Mouse (Mus musculus) CH12.LX (cell line): ENCODE data around the gene Lama5.

Source experiments
- CTCF ChIP-seq, 2 experiments: IDR thresholded peaks in 1 of 2; conservative IDR thresholded peaks in 1 of 2; 2 replicates each; pipeline ENCODE4 v1.5.1; 2011 to 2012; ENCODE audit warnings: low read depth in 2 of 2, low read length in 2 of 2, improper control_type of control experiment in 1 of 2, inconsistent platforms in 1 of 2, mild to moderate bottlenecking in 1 of 2, moderate library complexity in 1 of 2
- NRF1 ChIP-seq: IDR thresholded peaks from 2 replicates; pipeline ENCODE4 v1.6.1; 2014; ENCODE audit warnings: low read depth, mild to moderate bottlenecking, inconsistent platforms, low read length, improper control_type of control experiment, moderate library complexity
- POLR2A ChIP-seq: IDR thresholded peaks from 2 replicates; pipeline ENCODE4 v1.6.1; 2011; ENCODE audit warnings: low read depth, mild to moderate bottlenecking, improper control_type of control experiment, low read length
- ZKSCAN1 ChIP-seq: IDR thresholded peaks from 2 replicates; pipeline ENCODE4 v1.6.1; 2012; ENCODE audit warnings: low read depth, inconsistent platforms, low read length, improper control_type of control experiment, borderline replicate concordance

DNA sequence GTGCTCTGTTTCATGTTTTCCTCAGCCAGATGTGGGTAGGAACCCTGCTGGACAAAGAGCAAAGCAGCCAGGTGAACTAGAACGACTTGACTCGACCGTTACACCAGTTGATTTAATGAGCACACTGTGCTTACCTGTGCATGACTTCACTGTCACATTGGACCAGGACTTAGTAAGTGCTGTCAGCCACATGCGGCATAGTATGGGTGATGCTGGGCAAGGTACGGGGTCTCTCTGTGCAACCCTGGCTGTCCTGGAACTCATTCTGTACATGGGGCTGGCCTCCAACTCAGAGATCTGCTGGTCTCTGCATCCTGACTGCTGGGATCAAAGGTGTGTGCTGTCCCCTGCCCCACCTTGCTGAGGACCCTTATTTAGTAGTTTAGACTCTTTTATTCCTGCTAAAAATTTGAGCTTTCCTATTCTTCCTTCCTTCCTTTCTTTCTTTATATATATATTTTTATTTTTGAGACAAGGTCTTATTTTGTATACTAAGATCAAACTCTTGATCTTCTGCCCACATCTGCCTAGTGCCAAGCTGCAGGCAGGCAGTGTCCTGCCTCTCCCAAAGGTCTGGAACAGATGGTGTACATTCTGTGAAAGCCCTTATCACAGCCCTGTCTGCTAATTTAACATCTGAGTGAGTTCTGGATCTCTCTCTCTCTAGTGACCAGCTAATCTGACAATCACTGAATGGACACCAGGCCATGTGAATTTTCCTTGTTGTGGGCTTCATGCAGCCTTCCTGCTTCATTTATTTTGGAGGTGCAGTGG lies 29.0 kb upstream of the Lama5 start:
- TF ChIP-seq ZKSCAN1 (no peak), CTCF (conservative IDR thresholded peaks at IDR 0.05 in 1 of 2, IDR thresholded peaks at IDR 0.05 in 1 of 2; ENCODE audit: low read depth in 2 of 2, low read length in 2 of 2) (no peak), POLR2A (no peak), NRF1 (no peak)
